Mouse (Mus musculus): ENCODE measurements at regions not wholly inside any gene's neighbourhood (a gene's known extent, or its start where the extent isn't known, plus 50 kb on each side); places are given as distances from the start of the nearest gene placed in this dataset.
A peak's percentile ranks its signal among the peaks of the same experiment; 100 is the strongest.

GRCm38 (mm10) chr7:130064500-130064899, 455.7 kb downstream of the Ate1 start:
- DNase-seq (ENCODE audit: low spot score in 2 of 2) = no peak

- DNase-seq (ENCODE audit: low spot score in 2 of 2) = no peak
These were observed 451.9 kb downstream of the Ate1 start for GRCm38 (mm10) chr7:130068316-130068715.

- no peak for DNase-seq (ENCODE audit: low spot score in 2 of 2)
These were observed 446.8 kb downstream of the Ate1 start for GRCm38 (mm10) chr7:130073388-130073787.

GRCm38 (mm10) chr7:130073890-130074819, 446.0 kb downstream of the Ate1 start:
- DNase-seq (ENCODE audit: low spot score in 2 of 2) = peak; percentile 36 to 40

- no peak for DNase-seq (ENCODE audit: low spot score in 2 of 2)
These were observed 437.5 kb downstream of the Ate1 start for GRCm38 (mm10) chr7:130082662-130083061.

- DNase-seq (ENCODE audit: low spot score in 2 of 2) = no peak
These were observed 434.5 kb downstream of the Ate1 start for GRCm38 (mm10) chr7:130085706-130086105.

GRCm38 (mm10) chr7:130089896-130090610, 430.1 kb downstream of the Ate1 start:
- no peak for DNase-seq (ENCODE audit: low spot score in 2 of 2)

GRCm38 (mm10) chr7:130091942-130092341, 428.2 kb downstream of the Ate1 start:
- no peak for DNase-seq (ENCODE audit: low spot score in 2 of 2)

- DNase-seq (ENCODE audit: low spot score in 2 of 2) = no peak
These were observed 425.0 kb downstream of the Ate1 start for GRCm38 (mm10) chr7:130095141-130095540.

- no peak for DNase-seq (ENCODE audit: low spot score in 2 of 2)
These were observed 421.6 kb downstream of the Ate1 start for GRCm38 (mm10) chr7:130098606-130099005.

- no peak for DNase-seq (ENCODE audit: low spot score in 2 of 2)
These were observed 417.5 kb downstream of the Ate1 start for GRCm38 (mm10) chr7:130102671-130103070.

GRCm38 (mm10) chr7:130106961-130107360, 413.2 kb downstream of the Ate1 start:
- no peak for DNase-seq (ENCODE audit: low spot score in 2 of 2)

GRCm38 (mm10) chr7:130108362-130108761, 411.8 kb downstream of the Ate1 start:
- no peak for DNase-seq (ENCODE audit: low spot score in 2 of 2)
